Mouse (Mus musculus) adipocyte (in vitro differentiated cells): ENCODE results near the gene Adamts12.

ENCODE experiments used
- DNase-seq: peaks from one replicate; pipeline ENCODE4 v3.0.0-alpha.2; 2016; ENCODE audit warnings: low spot score

The Adamts12 gene

GRCm38 (mm10) chr15:11165883-11166282 is 101.3 kb downstream of the Adamts12 start:
- DNase-seq: peak; percentile 26

- DNase-seq: peak; percentile 46
Measured at GRCm38 (mm10) chr15:11173884-11174470, 109.4 kb downstream of the Adamts12 start.

- DNase-seq: peak; percentile 48
Measured at GRCm38 (mm10) chr15:11174842-11175241, 110.3 kb downstream of the Adamts12 start.

- DNase-seq: no peak
Measured at GRCm38 (mm10) chr15:11177448-11177847, 112.9 kb downstream of the Adamts12 start.

- no peak for DNase-seq
Measured at GRCm38 (mm10) chr15:11179751-11180169, 115.2 kb downstream of the Adamts12 start.

- no peak for DNase-seq
Measured at GRCm38 (mm10) chr15:11186711-11187110, 122.1 kb downstream of the Adamts12 start.

- peak; percentile 92 for DNase-seq
Measured at GRCm38 (mm10) chr15:11190447-11190846, 125.9 kb downstream of the Adamts12 start.

GRCm38 (mm10) chr15:11192762-11193161 is 128.2 kb downstream of the Adamts12 start:
- DNase-seq: no peak

- no peak for DNase-seq
Measured at GRCm38 (mm10) chr15:11197051-11197450, 132.5 kb downstream of the Adamts12 start.

- DNase-seq: no peak
Measured at GRCm38 (mm10) chr15:11198246-11198795, 133.7 kb downstream of the Adamts12 start.

GRCm38 (mm10) chr15:11203084-11203483 is 138.5 kb downstream of the Adamts12 start:
- DNase-seq: peak; percentile 50

- DNase-seq: peak; percentile 54
Measured at GRCm38 (mm10) chr15:11204934-11205333, 140.3 kb downstream of the Adamts12 start.

GRCm38 (mm10) chr15:11210976-11211375 is 146.4 kb downstream of the Adamts12 start:
- DNase-seq: peak; percentile 61

GRCm38 (mm10) chr15:11233906-11234632 is 169.5 kb downstream of the Adamts12 start:
- no peak for DNase-seq

- DNase-seq: no peak
Measured at GRCm38 (mm10) chr15:11240406-11240805, 175.8 kb downstream of the Adamts12 start.

- no peak for DNase-seq
Measured at GRCm38 (mm10) chr15:11241288-11241687, 176.7 kb downstream of the Adamts12 start.

GRCm38 (mm10) chr15:11246402-11246801 is 181.8 kb downstream of the Adamts12 start:
- DNase-seq: peak; percentile 7

GRCm38 (mm10) chr15:11279273-11280080 is 214.9 kb downstream of the Adamts12 start:
- no peak for DNase-seq

- no peak for DNase-seq
Measured at GRCm38 (mm10) chr15:11280689-11281264, 216.2 kb downstream of the Adamts12 start.

- no peak for DNase-seq
Measured at GRCm38 (mm10) chr15:11283171-11283570, 218.6 kb downstream of the Adamts12 start.

- peak; percentile 29 for DNase-seq
Measured at GRCm38 (mm10) chr15:11287780-11288179, 223.2 kb downstream of the Adamts12 start.

GRCm38 (mm10) chr15:11292246-11292645 is 227.7 kb downstream of the Adamts12 start:
- DNase-seq: no peak
